Mouse (Mus musculus) cerebellum, adult 2 months (tissue): ENCODE measurements around the gene Gata1.

Source experiments
- CTCF ChIP-seq: fragments of 200-500 bp; IDR thresholded peaks from 2 replicates; pipeline ENCODE4 v1.5.1; 2011; ENCODE audit warnings: low read depth, mild to moderate bottlenecking, control low read depth, low read length, moderate library complexity, borderline replicate concordance; ENCODE audit not compliant: insufficient read depth
- POLR2A ChIP-seq: fragments of 200-500 bp; IDR thresholded peaks from 2 replicates; pipeline ENCODE4 v1.6.1; 2011; ENCODE audit warnings: low read length, control low read depth, borderline replicate concordance; ENCODE audit not compliant: insufficient read depth

- TF ChIP-seq POLR2A (no peak), CTCF (no peak)
These were observed 10.2 kb downstream of the Gata1 start for GRCm38 (mm10) chrX:7967596-7968201.
